Mouse (Mus musculus) midbrain, embryonic 10.5 days (tissue): ENCODE measurements around the gene Pik3c2g. TPM values are rescaled to one million over a fixed set of nuclear protein-coding genes. Genes with fewer than 3 reads are reported as not detected.
A peak's percentile ranks its signal among the peaks of the same experiment; 100 is the strongest.

ENCODE experiments used
- DNase-seq: peaks from one replicate; pipeline ENCODE4 v3.0.0-alpha.2; 2017; ENCODE audit warnings: low spot score
- H3K27ac ChIP-seq: fragments of 300-500 bp; sonication (generic); replicated peaks from 2 replicates; pipeline ENCODE4 v1.5.1; 2016; ENCODE audit warnings: mild to moderate bottlenecking
- H3K27me3 ChIP-seq: fragments of 300-500 bp; sonication (generic); 2 replicates; pipeline ENCODE4 v1.6.1; 2016; ENCODE audit warnings: low read depth, mild to moderate bottlenecking; ENCODE audit not compliant: poor library complexity, severe bottlenecking
- H3K36me3 ChIP-seq: fragments of 300-500 bp; sonication (generic); 2 replicates; pipeline ENCODE4 v1.6.1; 2016; ENCODE audit warnings: mild to moderate bottlenecking, moderate library complexity
- H3K4me1 ChIP-seq: fragments of 300-500 bp; sonication (generic); 2 replicates; pipeline ENCODE4 v1.6.1; 2016
- H3K4me3 ChIP-seq: fragments of 300-500 bp; sonication (generic); 2 replicates; pipeline ENCODE4 v1.5.1; 2016; ENCODE audit warnings: mild to moderate bottlenecking, moderate library complexity
- H3K9me3 ChIP-seq: fragments of 300-500 bp; sonication (generic); replicated peaks from 2 replicates; pipeline ENCODE4 v1.6.1; 2016; ENCODE audit warnings: mild to moderate bottlenecking
- WGBS: fragments of 180-500 bp; shearing (Covaris S2); methylation state at CpG from one replicate; pipeline ENCODE4 v1.1.7; 2016; 5-methylcytosine and 5-hydroxymethylcytosine counted together
- polyA plus RNA-seq: library from polyadenylated mRNA; unstranded; fragments of >200 nt; fragmentation: Nextera tagmentation; extraction: Ambion mirVana; gene quantifications from 2 replicates; pipeline ENCODE4 v1.2.1, GENCODE M21; 2016

Gene Pik3c2g
- 0.24 TPM in 1 of 2 replicates, not detected in the other for polyA plus RNA-seq

GRCm38 (mm10) chr6:139586892-139587291, at the start of gene Pik3c2g:
Gene Pik3c2g, plus strand, starts transcription at chr6:139587221.
- no peak within 1 kb of the TSS for H3K4me3 ChIP-seq
- DNase-seq, result no peak
- no peaks in the 10 kb centered on the region for H3K9me3 ChIP-seq
- 88% methylated on average over 15 of the region's 15 CpGs for WGBS
- peaks cover 11% of the 10 kb centered on the region for H3K4me1 ChIP-seq
- no peaks in the 10 kb centered on the region for H3K27me3 ChIP-seq
- H3K36me3 ChIP-seq, result no peaks in the 10 kb centered on the region
- no peak within 1 kb of the TSS for H3K27ac ChIP-seq

DNA sequence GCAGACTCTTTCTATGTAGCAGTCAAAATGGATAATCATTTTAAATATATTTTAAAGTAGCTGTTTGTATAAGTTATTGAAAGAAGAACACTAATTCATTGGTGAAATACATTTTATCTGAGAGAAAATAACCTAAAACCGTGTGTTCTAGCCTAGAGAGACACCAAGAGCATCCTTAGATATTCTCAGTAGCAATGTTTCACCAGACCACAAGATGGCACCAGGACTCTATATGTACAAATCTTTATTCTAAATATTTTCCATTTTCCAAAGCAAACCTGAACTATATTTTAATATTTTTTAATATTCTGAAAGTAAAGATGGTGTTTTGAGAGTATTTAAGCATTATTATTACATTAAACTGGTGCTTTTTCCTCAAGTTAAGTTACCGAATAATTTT, 48.6 kb upstream of the Pik3c2g start:
- Histone ChIP-seq H3K4me3 (no peak overlapping the region), H3K4me1 (no peaks in the 10 kb centered on the region), H3K27me3 (no peaks in the 10 kb centered on the region), H3K27ac (no peak overlapping the region), H3K36me3 (no peaks in the 10 kb centered on the region), H3K9me3 (no peaks in the 10 kb centered on the region)
- no peak for DNase-seq
- 62% methylated on average over 2 of the region's 2 CpGs for WGBS

DNA sequence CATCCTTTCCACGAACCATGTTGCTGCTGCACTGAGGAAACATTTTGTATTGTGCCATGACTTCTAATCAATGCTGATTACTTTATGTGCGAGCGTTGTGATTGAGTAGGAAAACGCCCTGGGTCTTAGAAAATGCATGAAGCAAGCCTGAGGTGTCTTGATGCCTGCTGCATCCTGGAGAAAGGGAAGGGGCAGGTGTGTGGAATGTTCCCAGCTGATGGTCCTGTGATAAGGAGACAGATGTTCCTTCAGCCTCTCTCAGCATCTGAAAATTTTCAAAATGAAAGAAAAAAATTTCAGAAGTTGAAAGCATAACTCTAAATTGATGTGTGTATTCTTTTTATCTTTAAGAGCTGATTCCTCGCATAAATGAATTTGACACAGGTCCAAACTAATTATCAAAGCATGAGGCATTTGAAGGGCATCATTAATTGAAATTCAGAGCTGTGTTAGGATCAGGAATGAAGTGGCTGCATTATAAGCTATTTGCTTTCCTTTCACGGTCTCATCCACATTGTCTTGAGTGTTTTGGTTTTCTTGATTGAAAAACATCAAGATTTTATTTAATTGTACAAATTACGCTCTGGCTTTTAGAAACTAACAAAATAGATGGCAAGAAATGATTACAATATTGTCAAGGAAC, 31.4 kb upstream of the Pik3c2g start:
- 83% methylated on average over 7 of the region's 7 CpGs for WGBS

GRCm38 (mm10) chr6:139569211-139569610, 17.8 kb upstream of the Pik3c2g start:
- H3K4me1 ChIP-seq, result no peaks in the 10 kb centered on the region
- H3K27me3 ChIP-seq, result no peaks in the 10 kb centered on the region
- no peak overlapping the region for H3K27ac ChIP-seq
- 63% methylated on average over 7 of the region's 7 CpGs for WGBS
- no peaks in the 10 kb centered on the region for H3K9me3 ChIP-seq
- H3K4me3 ChIP-seq, result no peak overlapping the region
- no peak for DNase-seq
- H3K36me3 ChIP-seq, result no peaks in the 10 kb centered on the region

More for the DNA sequence above, 31.4 kb upstream of the Pik3c2g start:
- DNase-seq, result no peak
- H3K9me3 ChIP-seq, result no peaks in the 10 kb centered on the region
- H3K36me3 ChIP-seq, result no peaks in the 10 kb centered on the region
- no peak overlapping the region for H3K4me3 ChIP-seq
- H3K27me3 ChIP-seq, result no peaks in the 10 kb centered on the region
- no peaks in the 10 kb centered on the region for H3K4me1 ChIP-seq
- H3K27ac ChIP-seq, result no peak overlapping the region

DNA sequence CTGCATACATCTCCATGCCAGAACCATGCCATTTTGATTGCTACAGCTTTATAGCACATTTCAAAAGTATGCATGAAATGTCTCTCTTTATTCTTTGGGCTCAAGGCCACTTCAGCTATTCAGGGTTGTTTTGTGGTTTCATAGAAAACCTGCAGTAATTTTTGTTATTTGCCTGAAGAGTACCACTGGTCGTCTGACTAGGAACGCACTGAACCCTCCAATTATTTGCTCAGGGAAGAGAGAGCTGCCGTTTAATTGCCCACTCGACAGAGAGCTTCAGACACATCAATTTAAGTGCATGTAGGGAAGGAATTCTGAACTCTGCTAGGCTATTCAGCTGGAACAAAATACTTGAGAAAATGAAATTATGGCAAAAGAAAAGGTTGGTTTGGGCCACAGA, 11.2 kb upstream of the Pik3c2g start:
- DNase-seq, result no peak
- no peaks in the 10 kb centered on the region for H3K27me3 ChIP-seq
- no peaks in the 10 kb centered on the region for H3K9me3 ChIP-seq
- H3K36me3 ChIP-seq, result no peaks in the 10 kb centered on the region
- no peaks in the 10 kb centered on the region for H3K4me1 ChIP-seq
- no peak overlapping the region for H3K27ac ChIP-seq
- H3K4me3 ChIP-seq, result no peak overlapping the region
- 81% methylated on average over 4 of the region's 4 CpGs for WGBS

- DNase-seq, result no peak
These were observed 10.6 kb upstream of the Pik3c2g start for GRCm38 (mm10) chr6:139576261-139577014.

DNA sequence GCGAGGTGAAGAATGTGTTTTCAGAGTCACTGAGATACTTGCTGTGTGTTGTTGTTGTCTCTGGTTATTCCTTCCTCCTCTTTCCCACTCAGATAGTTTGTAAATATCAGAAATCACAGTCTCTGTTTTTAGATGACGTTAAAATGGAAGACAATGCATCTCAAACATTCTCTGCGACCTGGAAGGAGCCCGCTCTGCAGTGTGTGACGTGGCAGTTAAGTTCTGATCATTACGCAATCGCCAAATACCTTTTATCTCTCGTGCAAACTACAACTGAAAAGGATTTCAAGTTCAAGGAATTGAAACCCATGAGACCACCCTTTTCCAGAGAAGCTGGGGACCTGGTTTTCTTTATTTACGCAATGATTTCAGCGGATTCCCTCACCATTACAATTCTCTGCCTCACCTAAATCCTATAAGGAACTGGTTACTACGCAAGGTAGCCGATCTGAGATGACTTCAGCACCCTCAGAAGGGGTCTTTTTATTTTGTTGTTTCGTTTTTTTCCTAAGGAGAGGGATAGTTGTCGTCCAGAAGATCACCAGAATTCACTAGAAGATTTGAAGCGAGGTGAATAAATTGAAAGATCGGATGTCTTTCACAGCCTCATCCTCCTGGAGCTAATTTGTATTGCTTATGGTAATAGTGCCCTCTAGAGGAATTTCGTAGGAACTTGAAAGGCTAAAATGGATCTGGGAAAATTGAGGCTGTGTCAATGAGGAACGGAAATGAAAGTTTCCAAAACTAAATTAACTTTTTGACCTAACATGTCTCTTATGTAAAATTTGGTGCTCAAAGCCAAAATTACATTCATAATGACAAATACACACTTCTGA, 9.8 kb upstream of the Pik3c2g start:
- H3K27me3 ChIP-seq, result no peaks in the 10 kb centered on the region
- no peak overlapping the region for H3K4me3 ChIP-seq
- no peak overlapping the region for H3K27ac ChIP-seq
- no peaks in the 10 kb centered on the region for H3K36me3 ChIP-seq
- H3K4me1 ChIP-seq, result no peaks in the 10 kb centered on the region
- no peak for DNase-seq
- 64% methylated on average over 18 of the region's 18 CpGs for WGBS
- no peaks in the 10 kb centered on the region for H3K9me3 ChIP-seq

More at GRCm38 (mm10) chr6:139576261-139577014, 10.6 kb upstream of the Pik3c2g start:
- Histone ChIP-seq H3K27me3 (no peaks in the 10 kb centered on the region), H3K27ac (no peak overlapping the region), H3K4me3 (no peak overlapping the region), H3K9me3 (no peaks in the 10 kb centered on the region), H3K36me3 (no peaks in the 10 kb centered on the region), H3K4me1 (no peaks in the 10 kb centered on the region)
- 71% methylated on average over 10 of the region's 10 CpGs for WGBS

GRCm38 (mm10) chr6:139587478-139587877, 457 bp downstream of the Pik3c2g start:
- Histone ChIP-seq H3K36me3 (no peaks in the 10 kb centered on the region), H3K4me1 (peaks cover 16% of the 10 kb centered on the region), H3K27me3 (no peaks in the 10 kb centered on the region), H3K4me3 (no peak overlapping the region), H3K9me3 (no peaks in the 10 kb centered on the region), H3K27ac (no peak overlapping the region)
- no peak for DNase-seq
- 89% methylated on average over 12 of the region's 12 CpGs for WGBS

DNA sequence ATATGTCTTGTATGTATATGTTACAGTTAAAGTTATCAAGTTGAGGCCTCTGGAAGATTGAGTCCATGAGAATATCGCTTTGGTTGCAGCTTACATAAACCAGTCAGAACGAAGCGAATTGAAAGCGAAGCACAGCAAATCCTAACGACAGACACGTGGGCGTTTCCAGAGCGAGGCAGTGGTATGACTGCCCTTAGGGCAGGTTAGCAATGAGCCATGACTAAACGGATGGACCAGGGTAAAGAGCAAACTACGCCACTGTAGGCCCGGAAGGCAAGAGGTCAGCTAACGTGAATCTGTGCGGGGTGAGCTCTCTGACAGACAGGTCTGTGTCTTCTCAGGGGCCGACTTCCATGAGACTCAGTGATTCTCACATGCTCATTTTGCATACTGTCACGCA, 1.4 kb downstream of the Pik3c2g start:
- WGBS, result 57% methylated on average over 15 of the region's 15 CpGs
- Histone ChIP-seq H3K36me3 (no peaks in the 10 kb centered on the region), H3K9me3 (no peaks in the 10 kb centered on the region), H3K4me3 (no peak overlapping the region), H3K27ac (no peak overlapping the region), H3K4me1 (peaks cover 23% of the 10 kb centered on the region), H3K27me3 (no peaks in the 10 kb centered on the region)
- DNase-seq, result peak; percentile 17

DNA sequence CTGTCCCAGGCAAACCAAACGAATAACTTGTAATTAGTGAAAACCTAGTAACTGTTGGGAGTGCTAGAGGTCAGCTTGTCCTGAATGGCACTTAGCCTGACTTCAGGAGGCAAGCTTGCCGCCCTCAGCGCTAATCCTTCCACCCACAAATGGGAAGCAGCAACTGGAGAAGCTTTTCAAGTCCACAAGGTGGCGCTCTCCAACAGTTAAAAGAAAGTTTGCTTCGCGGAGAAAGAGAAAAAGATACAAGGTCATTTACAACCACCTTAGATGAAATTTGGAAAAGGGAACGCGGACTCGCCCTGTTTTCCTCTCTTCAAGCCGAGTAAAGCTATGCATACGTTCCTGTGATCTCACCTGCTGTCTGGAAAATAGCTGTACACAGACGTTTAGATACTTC, 2.3 kb downstream of the Pik3c2g start:
- 13% methylated on average over 12 of the region's 12 CpGs for WGBS

GRCm38 (mm10) chr6:139589854-139590253, 2.8 kb downstream of the Pik3c2g start:
- Histone ChIP-seq H3K27ac (no peak overlapping the region), H3K4me1 (peaks cover 23% of the 10 kb centered on the region), H3K9me3 (no peaks in the 10 kb centered on the region), H3K27me3 (no peaks in the 10 kb centered on the region), H3K4me3 (no peak overlapping the region), H3K36me3 (no peaks in the 10 kb centered on the region)
- 78% methylated on average over 9 of the region's 9 CpGs for WGBS
- DNase-seq, result no peak

More for the DNA sequence above, 2.3 kb downstream of the Pik3c2g start:
- Histone ChIP-seq H3K27me3 (no peaks in the 10 kb centered on the region), H3K9me3 (no peaks in the 10 kb centered on the region), H3K4me3 (no peak overlapping the region), H3K27ac (no peak overlapping the region), H3K4me1 (peaks cover 23% of the 10 kb centered on the region), H3K36me3 (no peaks in the 10 kb centered on the region)
- DNase-seq, result peak; percentile 66

- H3K27me3 ChIP-seq, result no peaks in the 10 kb centered on the region
These were observed 5.1 kb downstream of the Pik3c2g start for GRCm38 (mm10) chr6:139592081-139592480.

More at GRCm38 (mm10) chr6:139592081-139592480, 5.1 kb downstream of the Pik3c2g start:
- Histone ChIP-seq H3K36me3 (no peaks in the 10 kb centered on the region), H3K4me1 (peaks cover 23% of the 10 kb centered on the region), H3K27ac (no peak overlapping the region), H3K4me3 (no peak overlapping the region), H3K9me3 (no peaks in the 10 kb centered on the region)
- 62% methylated on average over 3 of the region's 3 CpGs for WGBS
- no peak for DNase-seq
